Mouse (Mus musculus): Measurements from ENCODE around the gene Rtel1.

DNA sequence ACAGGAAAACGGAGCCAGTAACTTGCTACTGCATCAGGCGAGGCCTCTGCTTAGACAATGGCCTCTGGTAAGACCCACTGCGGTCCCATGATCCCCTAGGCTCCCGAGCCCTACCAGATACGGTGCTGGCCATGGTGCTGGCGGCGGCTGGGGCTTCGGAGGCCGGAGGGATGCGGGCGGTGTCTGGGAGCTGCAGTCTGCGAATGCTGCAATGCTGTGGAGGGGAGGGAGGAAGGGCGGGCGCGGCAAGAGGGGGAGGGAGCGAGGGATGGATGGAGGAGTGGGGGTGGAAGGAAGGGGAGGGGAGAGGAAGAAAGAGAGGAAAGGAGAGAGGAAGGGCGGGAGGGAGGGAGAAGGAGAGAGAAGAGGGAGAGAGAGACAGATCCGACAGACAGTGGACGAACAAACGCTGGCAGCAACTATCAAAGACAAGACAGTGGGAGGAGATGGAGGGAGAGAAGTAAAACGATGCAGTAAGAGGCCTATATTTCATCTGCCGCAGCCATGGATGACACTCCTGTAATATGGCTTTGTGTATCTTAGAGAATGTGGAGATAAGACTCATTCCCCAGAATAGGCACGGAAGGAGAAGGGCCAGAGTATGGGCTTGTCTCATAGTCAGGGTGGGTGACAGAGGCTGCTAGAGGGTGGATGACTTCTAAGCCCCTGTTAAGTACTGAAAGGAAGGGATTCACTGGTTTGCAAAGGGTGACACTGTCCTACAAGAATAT lies 5.3 kb upstream of the Rtel1 start, which contains the start of gene Stmn3:
- TF ChIP-seq CTCF (IDR thresholded peaks at IDR 0.05; ENCODE audit: borderline replicate concordance, control insufficient read depth, extremely low read depth, insufficient read depth, low read length, poor library complexity): no peak
- no peak for TF ChIP-seq POLR2A (IDR thresholded peaks at IDR 0.05; ENCODE audit: control insufficient read depth, extremely low read depth, insufficient read depth, low read length, poor library complexity)
